Mouse (Mus musculus): ENCODE measurements around the gene Rbm12b1.
A peak's percentile ranks its signal among the peaks of the same experiment; 100 is the strongest.
"Not testable (repeated sequence)": the region's sequence is repeated elsewhere in the genome, so short reads cannot be mapped to it uniquely, and the experiment has no call there.

GRCm38 (mm10) chr4:12140141-12140567, at the start of gene Rbm12b1:
- TF ChIP-seq CTCF (IDR thresholded peaks at IDR 0.05) = 0 out of 2 replicates have a peak, but pooled peaks have one; percentile 26
- not testable (repeated sequence) for TF ChIP-seq EP300 (IDR thresholded peaks at IDR 0.05)
